Mouse (Mus musculus) cerebellum, adult 18-20 months (tissue): Measurements from ENCODE around the gene Zc3h12a.

ENCODE experiments used
- DNase-seq, 2 experiments: peaks; one replicate each; pipeline ENCODE4 v3.0.0; 2021

The Zc3h12a gene

GRCm38 (mm10) chr4:125144627-125145026 is 17.0 kb upstream of the Zc3h12a start:
- no peak for DNase-seq

GRCm38 (mm10) chr4:125144211-125144610 is 16.6 kb upstream of the Zc3h12a start:
- DNase-seq: no peak

- DNase-seq: no peak
These were observed 10.7 kb upstream of the Zc3h12a start for GRCm38 (mm10) chr4:125138321-125138720.

GRCm38 (mm10) chr4:125136303-125136888 is 8.8 kb upstream of the Zc3h12a start:
- DNase-seq: no peak

GRCm38 (mm10) chr4:125135076-125135855 is 7.6 kb upstream of the Zc3h12a start:
- DNase-seq: no peak

GRCm38 (mm10) chr4:125134631-125135030 is 7.0 kb upstream of the Zc3h12a start:
- DNase-seq: no peak

GRCm38 (mm10) chr4:125134192-125134591 is 6.6 kb upstream of the Zc3h12a start:
- no peak for DNase-seq

- peak; percentile 28 to 47 for DNase-seq
These were observed 4.8 kb upstream of the Zc3h12a start for GRCm38 (mm10) chr4:125132394-125132793.

GRCm38 (mm10) chr4:125131493-125131892 is 3.9 kb upstream of the Zc3h12a start:
- no peak for DNase-seq

GRCm38 (mm10) chr4:125126761-125127160 is 879 bp downstream of the Zc3h12a start:
- no peak for DNase-seq

- DNase-seq: no peak
These were observed 1.5 kb downstream of the Zc3h12a start for GRCm38 (mm10) chr4:125126186-125126585.

GRCm38 (mm10) chr4:125125361-125125921 is 2.2 kb downstream of the Zc3h12a start:
- no peak for DNase-seq

GRCm38 (mm10) chr4:125124424-125125209 is 3.0 kb downstream of the Zc3h12a start:
- no peak for DNase-seq

- DNase-seq: no peak
These were observed 4.4 kb downstream of the Zc3h12a start for GRCm38 (mm10) chr4:125123279-125123671.

GRCm38 (mm10) chr4:125122431-125123278 is 5.0 kb downstream of the Zc3h12a start:
- no peak for DNase-seq

- DNase-seq: no peak
These were observed 7.9 kb downstream of the Zc3h12a start for GRCm38 (mm10) chr4:125119721-125120120.

GRCm38 (mm10) chr4:125119070-125119469 is 8.6 kb downstream of the Zc3h12a start:
- no peak for DNase-seq

GRCm38 (mm10) chr4:125117902-125118320 is 9.7 kb downstream of the Zc3h12a start:
- DNase-seq: no peak

- DNase-seq: no peak
These were observed 10.7 kb downstream of the Zc3h12a start for GRCm38 (mm10) chr4:125116929-125117328.

- DNase-seq: peak; percentile 59
These were observed 11.4 kb downstream of the Zc3h12a start for GRCm38 (mm10) chr4:125116090-125116861.

- no peak for DNase-seq
These were observed 11.9 kb downstream of the Zc3h12a start for GRCm38 (mm10) chr4:125115710-125116089.

- DNase-seq: no peak
These were observed 12.6 kb downstream of the Zc3h12a start for GRCm38 (mm10) chr4:125115081-125115480.
